Mouse (Mus musculus) 416B (cell line): ENCODE results near the gene Gxylt1.
"Not testable (repeated sequence)": the region's sequence is repeated elsewhere in the genome, so short reads cannot be mapped to it uniquely, and the experiment has no call there.

Source experiments
- DNase-seq: peaks from one replicate; pipeline ENCODE4 v3.0.0; 2011; ENCODE audit warnings: low read depth

The Gxylt1 gene

DNA sequence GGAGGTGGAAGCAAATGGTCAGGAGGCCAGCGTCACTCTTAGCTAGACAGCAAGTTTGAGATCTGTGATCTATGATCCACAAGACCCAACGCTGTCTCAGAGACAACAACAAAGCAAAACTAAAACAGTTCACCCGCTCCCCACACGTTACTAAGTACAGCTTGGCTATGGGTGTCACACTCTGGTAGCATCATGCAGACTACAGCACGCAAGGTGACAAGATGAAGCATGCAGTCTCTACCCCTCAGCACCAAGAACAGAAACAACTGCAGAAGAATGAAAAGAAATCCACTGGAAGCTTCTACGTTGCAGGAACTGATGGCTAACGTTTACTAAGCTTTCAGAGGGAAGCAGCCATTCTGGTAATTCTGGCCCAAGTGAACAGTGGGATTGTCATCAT lies 11.4 kb downstream of the Gxylt1 start:
- DNase-seq, result no peak

DNA sequence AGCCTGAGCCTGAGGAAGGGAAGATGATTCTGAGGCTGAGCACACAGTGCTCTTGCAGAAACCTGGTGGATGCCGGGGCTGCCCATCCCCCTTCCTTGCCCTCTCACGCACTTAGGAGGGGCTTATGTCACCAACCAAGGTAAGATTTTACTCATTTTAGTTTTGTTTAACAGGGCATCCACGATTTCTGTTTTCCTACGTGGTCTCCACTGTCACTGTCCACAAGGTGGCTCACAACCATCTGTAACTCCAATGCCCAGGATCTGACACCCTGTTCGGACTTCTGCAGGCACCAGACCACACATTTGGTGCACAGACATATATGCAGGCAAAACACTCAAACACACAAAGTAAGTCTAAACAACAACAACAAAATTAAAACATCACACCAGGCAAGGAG lies 12.2 kb downstream of the Gxylt1 start:
- DNase-seq, result peak; percentile 18

- DNase-seq, result no peak
Observed at GRCm38 (mm10) chr15:93262274-93262673, 12.7 kb downstream of the Gxylt1 start.

DNA sequence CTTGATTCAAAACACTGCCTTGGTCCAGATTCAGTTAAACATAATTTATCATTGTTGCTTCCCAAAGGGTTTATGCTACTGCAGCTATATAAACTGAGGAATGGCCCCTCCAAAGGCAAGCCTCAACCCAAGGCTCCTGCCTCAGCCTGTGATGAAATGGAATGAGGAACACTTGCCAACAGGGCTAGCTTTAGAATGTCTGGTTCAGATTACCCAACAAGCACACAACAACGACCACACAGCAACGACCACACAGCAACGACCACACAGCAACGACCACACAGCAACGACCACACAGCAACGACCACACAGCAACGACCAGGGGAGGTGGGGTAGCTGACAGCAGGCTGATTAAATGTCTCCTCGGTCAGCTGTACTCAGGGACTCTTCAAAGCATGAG lies 15.0 kb downstream of the Gxylt1 start:
- DNase-seq, result peak; percentile 64

DNA sequence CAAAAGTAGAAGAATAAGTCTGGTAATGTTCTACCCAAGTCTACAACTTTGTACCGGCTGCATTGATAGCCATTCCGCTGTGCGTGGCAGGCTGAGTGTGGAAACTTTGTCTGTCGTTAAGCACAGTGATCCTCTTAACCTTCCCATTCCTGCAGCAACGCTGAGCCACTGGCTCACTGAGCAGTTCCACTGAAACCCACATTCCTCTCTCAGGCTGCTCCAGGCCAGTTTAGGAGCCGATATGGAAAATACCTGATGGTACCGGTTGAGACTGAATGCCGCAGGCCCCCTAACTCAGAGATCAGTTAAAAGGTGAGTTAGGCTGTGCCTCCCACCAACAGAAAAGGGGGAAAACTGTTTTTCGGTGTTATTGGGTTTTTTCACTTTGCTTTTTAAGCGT lies 19.7 kb downstream of the Gxylt1 start:
- no peak for DNase-seq

GRCm38 (mm10) chr15:93253172-93253571 lies 21.8 kb downstream of the Gxylt1 start:
- no peak for DNase-seq

DNA sequence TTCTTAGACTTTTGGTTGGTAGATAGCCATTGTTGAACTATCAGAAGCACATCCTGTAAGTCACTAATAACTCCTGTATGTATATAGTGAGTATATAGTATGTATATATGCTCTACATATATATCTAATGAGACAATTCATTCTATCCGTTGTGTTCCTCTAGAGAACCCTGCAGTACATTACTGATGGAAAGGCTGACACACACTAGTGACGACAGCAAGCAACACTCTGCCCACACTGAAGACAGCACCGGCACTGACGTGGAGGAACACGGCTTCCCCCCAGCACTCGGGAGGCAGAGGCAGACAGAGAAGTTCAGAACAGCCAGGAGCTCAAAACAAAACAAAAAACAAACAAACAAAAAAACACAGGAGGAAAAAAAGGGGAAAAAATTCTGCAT lies 22.6 kb downstream of the Gxylt1 start:
- DNase-seq, result no peak

GRCm38 (mm10) chr15:93251553-93252250 lies 23.3 kb downstream of the Gxylt1 start:
- peak; percentile 52 for DNase-seq

- no peak for DNase-seq
Observed at GRCm38 (mm10) chr15:93243202-93243601, 31.8 kb downstream of the Gxylt1 start.

GRCm38 (mm10) chr15:93236456-93236855 lies 38.5 kb downstream of the Gxylt1 start:
- not testable (repeated sequence) for DNase-seq

DNA sequence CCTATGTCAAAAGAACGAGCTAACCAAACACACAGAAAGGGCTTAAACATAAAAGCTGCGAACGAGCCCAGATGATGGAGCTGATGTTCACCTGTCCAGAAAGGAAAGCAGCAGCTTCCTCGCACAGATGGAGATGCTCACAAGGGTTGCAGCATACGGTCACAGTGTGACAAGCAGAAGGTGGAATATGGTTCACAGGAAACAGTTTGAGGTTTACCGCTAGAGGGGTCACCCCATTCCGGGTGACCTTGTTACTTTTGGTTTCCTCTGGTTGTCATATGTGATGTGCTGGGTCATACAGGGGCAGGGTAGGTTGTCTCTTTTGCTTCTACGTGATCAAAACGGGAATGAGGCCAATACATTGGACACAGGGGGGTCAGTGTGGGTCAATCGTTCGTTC lies 46.0 kb downstream of the Gxylt1 start:
- peak; percentile 85 for DNase-seq

DNA sequence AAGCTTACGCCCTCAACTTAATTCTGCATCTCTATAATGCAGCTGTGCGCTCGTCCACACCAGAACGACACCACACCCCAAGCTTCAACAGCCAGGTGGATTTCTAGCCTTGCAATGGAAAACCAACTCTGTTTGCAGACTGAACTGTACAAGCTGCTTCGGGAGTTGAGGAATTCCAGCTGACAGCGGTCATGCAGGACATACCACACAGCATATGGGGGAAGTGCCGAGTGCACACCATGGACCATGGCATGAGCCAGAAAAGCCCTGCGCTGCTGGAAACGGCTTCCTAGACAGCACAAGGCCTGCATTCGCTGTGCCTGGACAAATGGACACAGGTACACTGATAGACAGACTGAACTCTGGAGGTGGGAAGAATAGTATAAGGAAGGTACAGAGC lies 46.6 kb downstream of the Gxylt1 start:
- DNase-seq, result no peak

- DNase-seq, result peak; percentile 35
Observed at GRCm38 (mm10) chr15:93227764-93228079, 47.3 kb downstream of the Gxylt1 start.

GRCm38 (mm10) chr15:93226930-93227763 lies 47.8 kb downstream of the Gxylt1 start:
- no peak for DNase-seq

- DNase-seq, result peak; percentile 28
Observed at GRCm38 (mm10) chr15:93222475-93222874, 52.5 kb downstream of the Gxylt1 start.

GRCm38 (mm10) chr15:93212617-93213016 lies 62.4 kb downstream of the Gxylt1 start:
- DNase-seq, result no peak

DNA sequence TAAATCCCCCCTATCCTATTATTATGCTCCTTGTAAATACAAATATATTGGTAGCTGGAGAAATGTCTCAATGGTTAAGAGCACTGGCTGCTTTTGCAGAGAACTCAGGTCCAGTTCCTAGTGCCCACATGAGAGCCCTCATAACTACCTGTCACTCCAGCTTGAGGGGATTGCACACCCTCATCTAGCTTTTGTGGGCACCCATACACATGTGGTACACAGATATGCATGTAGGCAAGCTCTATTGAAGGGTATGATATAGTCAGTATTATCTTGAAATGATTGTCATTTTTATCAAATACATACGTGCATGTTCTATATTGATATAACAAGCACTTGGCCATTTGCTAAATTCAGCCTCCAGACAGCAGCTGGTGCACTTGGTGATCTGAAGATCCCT lies 70.1 kb downstream of the Gxylt1 start:
- DNase-seq, result no peak

DNA sequence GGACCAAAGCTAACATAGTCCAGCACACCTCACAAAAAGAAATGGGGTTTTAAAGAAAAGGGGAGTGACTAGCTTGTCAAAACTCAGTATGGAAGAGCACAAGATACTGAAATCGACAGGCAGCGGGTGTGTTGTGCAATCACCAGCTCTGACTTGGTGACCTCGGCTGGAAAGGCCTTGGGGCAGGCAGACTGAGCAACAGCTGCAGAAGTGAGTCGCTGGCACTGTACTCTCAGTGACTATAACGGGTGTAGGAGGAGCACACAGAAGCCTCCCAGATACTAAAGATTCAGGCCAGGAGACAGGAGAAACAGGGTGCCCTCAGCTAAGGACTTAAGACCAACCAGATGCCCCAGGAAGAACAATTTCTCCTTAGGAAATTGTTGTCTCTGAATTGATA lies 73.0 kb downstream of the Gxylt1 start:
- DNase-seq, result peak; percentile 43

- no peak for DNase-seq
Observed at GRCm38 (mm10) chr15:93191387-93192145, 83.4 kb downstream of the Gxylt1 start.
